Mouse (Mus musculus) embryonic fibroblast, embryonic 13.5 days (primary cell): ENCODE data around the gene Pde8b.

Source experiments
- CTCF ChIP-seq: IDR thresholded peaks from 2 replicates; pipeline ENCODE4 v1.5.1; 2011; ENCODE audit warnings: mild to moderate bottlenecking, control low read depth, low read length, moderate library complexity, borderline replicate concordance; ENCODE audit not compliant: insufficient read depth
- POLR2A ChIP-seq: IDR thresholded peaks from 2 replicates; pipeline ENCODE4 v1.6.1; 2011; ENCODE audit warnings: low read depth, mild to moderate bottlenecking, control low read depth, low read length, moderate library complexity

DNA sequence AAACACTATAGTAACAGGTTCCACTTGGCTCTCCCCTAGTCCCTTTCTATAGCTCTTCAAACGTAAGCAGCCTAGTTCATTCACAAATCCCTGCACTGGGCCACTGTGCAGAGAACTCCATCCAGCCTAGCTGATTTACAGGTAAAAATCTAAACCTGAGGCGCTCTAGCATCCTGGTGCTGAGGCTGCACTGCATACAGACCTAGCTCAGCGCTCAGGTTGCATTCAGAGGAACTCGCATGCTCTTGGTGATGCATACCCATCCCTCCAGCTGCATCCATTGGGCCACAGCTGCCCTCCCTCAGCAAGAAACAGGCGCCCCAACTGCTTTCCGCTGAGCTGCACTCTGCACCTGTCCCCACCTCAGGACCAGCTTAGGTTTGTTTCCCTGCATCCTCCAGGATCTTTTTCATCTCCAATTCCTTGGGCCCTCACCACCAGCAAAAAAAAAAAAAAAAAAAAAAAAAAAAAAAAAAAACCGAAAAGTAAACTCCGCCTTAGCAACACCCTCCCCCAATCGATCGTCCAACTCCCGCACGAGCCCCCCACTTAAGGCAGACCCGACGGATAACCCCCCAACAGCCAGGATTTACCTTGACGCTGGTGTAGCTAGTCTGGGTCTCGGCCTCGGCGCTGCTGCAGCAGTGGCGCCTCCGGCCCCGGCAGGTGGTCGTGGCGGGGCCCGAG is 28.1 kb downstream of the Pde8b start:
- no peak for TF ChIP-seq POLR2A
- no peak for TF ChIP-seq CTCF
